Mouse (Mus musculus) limb, embryonic 14.5 days (tissue): ENCODE measurements around the gene Vangl2. TPM values are rescaled to one million over a fixed set of nuclear protein-coding genes. Genes with fewer than 3 reads are reported as not detected.

Source experiments
- ATAC-seq: fragments of 200-750 bp; cut with Nextera tagmentation; 2 replicates; pipeline ENCODE4 v1.8.0; 2017; ENCODE audit warnings: low read depth, moderate number of reproducible peaks, moderate TSS enrichment; ENCODE audit not compliant: low FRiP score
- DNase-seq: peaks from one replicate; pipeline ENCODE4 v3.0.0-alpha.2; 2015; ENCODE audit warnings: low spot score
- H3K27ac ChIP-seq: fragments of 300-500 bp; sonication (generic); replicated peaks from 2 replicates; pipeline ENCODE4 v1.5.1; 2014; ENCODE audit warnings: low read depth, mild to moderate bottlenecking, low read length, moderate library complexity, mixed read lengths
- H3K27me3 ChIP-seq: fragments of 300-500 bp; sonication (generic); 2 replicates; pipeline ENCODE4 v1.6.1; 2014; ENCODE audit warnings: low read length, mixed read lengths; ENCODE audit not compliant: control insufficient read depth, insufficient read depth
- H3K36me3 ChIP-seq: fragments of 300-500 bp; sonication (generic); 2 replicates; pipeline ENCODE4 v1.6.1; 2014; ENCODE audit warnings: mild to moderate bottlenecking, low read length, moderate library complexity, mixed read lengths; ENCODE audit not compliant: control insufficient read depth, insufficient read depth
- H3K4me1 ChIP-seq: fragments of 300-500 bp; sonication (generic); 2 replicates; pipeline ENCODE4 v1.6.1; 2014; ENCODE audit warnings: antibody characterized with exemption, low read length, mixed read lengths; ENCODE audit not compliant: control insufficient read depth, insufficient read depth
- H3K4me2 ChIP-seq: fragments of 300-500 bp; sonication (generic); replicated peaks from 2 replicates; pipeline ENCODE4 v1.6.1; 2014; ENCODE audit warnings: low read depth, mild to moderate bottlenecking, low read length, moderate library complexity; ENCODE audit not compliant: severe bottlenecking
- H3K4me3 ChIP-seq: fragments of 300-500 bp; sonication (generic); replicated peaks from 2 replicates; pipeline ENCODE4 v1.5.1; 2014; ENCODE audit warnings: low read length
- H3K9ac ChIP-seq: fragments of 300-500 bp; sonication (generic); 2 replicates; pipeline ENCODE4 v1.6.1; 2014; ENCODE audit warnings: mild to moderate bottlenecking, low read depth, low read length, moderate library complexity; ENCODE audit not compliant: severe bottlenecking
- H3K9me3 ChIP-seq: fragments of 300-500 bp; sonication (generic); 2 replicates; pipeline ENCODE4 v1.6.1; 2016; ENCODE audit warnings: low read length; ENCODE audit not compliant: control insufficient read depth
- POLR2A ChIP-seq: fragments of 200-500 bp; IDR thresholded peaks from 2 replicates; pipeline ENCODE4 v1.8.0; 2012; ENCODE audit warnings: inconsistent platforms, mild to moderate bottlenecking, moderate library complexity, borderline replicate concordance; ENCODE audit not compliant: insufficient read depth, insufficient read length; ENCODE audit errors: extremely low read depth
- WGBS: fragments of 180-500 bp; shearing (Covaris S2); extraction: QIAGEN DNeasy Blood & Tissue Kit; methylation state at CpG from one replicate; pipeline ENCODE4 v1.1.7; 2014; 5-methylcytosine and 5-hydroxymethylcytosine counted together
- polyA plus RNA-seq, 2 experiments: library from polyadenylated mRNA; depleted of rRNA in 1 of 2; stranded (reverse) in 1 of 2; unstranded in 1 of 2; fragments of >200 nt; fragmentation: Nextera tagmentation in 1 of 2; extraction: Ambion mirVana in 1 of 2; gene quantifications; 2 replicates each; pipeline versions ENCODE4 v1.2.1 to v1.2.3; 2012 to 2014

Gene Vangl2
- polyA plus RNA-seq, 2 experiments = 15.6 to 29.4 TPM

DNA sequence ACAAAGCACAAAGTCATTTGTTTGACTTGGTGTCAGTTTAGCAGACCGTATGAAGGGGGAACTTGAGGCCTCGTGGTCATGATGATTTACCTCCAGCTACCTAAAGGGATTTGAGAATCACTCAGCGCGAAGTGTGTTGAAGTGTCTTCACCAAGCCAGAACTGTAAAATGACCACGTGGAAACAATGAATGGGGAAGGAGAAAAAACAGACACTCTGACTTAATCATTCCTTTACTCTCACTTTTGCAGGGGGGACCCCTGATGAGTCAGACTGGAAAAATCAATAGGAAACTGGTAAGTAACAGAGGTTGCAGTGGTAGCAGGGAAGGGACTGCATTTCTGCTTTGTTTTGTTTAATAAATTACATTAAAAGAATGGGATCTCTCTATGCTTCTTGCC lies 46.1 kb downstream of the Vangl2 start:
- no peaks in the 10 kb centered on the region for H3K27me3 ChIP-seq
- H3K4me1 ChIP-seq = no peaks in the 10 kb centered on the region
- H3K4me2 ChIP-seq = no peak overlapping the region
- no peak overlapping the region for H3K4me3 ChIP-seq
- H3K27ac ChIP-seq = no peak overlapping the region
- DNase-seq (no peak), ATAC-seq (no peak)
- 71% methylated on average over 5 of the region's 5 CpGs for WGBS
- no peaks in the 10 kb centered on the region for H3K36me3 ChIP-seq
- no peaks in the 10 kb centered on the region for H3K9me3 ChIP-seq
- no peak overlapping the region for H3K9ac ChIP-seq
- TF ChIP-seq POLR2A = no peak

DNA sequence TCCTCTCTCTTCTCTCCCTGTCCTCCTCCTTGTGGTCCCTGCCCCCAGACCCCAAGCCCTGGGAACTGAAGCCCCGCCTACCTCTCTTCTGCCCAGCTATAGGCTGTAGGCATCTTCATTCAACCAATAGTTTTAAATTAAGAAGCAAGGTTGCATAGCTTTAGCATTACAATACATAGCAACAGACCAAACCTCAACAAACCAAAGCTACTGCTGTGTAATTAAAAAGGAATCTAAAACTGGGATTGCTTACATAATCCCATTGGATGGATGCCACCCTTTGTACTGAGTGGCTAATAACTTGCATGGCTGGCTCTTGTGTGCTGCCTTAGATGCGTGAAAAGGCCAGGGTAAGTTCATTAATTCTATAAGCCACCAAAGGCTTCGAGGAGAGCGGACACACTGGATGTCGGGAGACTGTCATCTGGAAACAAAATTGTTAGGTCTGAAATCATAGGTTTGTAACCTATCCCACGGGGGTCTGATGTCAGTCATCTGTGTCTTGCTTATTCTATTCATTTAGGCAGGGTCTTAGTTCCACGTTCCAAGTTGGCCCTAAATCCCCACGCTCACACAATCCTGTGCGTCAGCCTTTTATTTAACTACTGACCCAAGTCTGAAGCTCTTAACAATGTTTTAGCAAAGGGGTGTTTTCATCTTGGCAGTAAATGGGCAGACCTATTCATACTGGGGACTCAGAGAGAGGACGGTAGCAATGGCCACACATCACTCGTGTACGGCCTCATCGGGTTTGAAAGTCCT lies 48.1 kb downstream of the Vangl2 start:
- WGBS = 90% methylated on average over 13 of the region's 13 CpGs
- no peak overlapping the region for H3K4me3 ChIP-seq
- ATAC-seq (no peak), DNase-seq (no peak)
- H3K4me2 ChIP-seq = no peak overlapping the region
- H3K27me3 ChIP-seq = no peaks in the 10 kb centered on the region
- no peaks in the 10 kb centered on the region for H3K4me1 ChIP-seq
- no peak for TF ChIP-seq POLR2A
- H3K27ac ChIP-seq = no peak overlapping the region
- H3K9ac ChIP-seq = no peak overlapping the region
- H3K9me3 ChIP-seq = no peaks in the 10 kb centered on the region
- H3K36me3 ChIP-seq = no peaks in the 10 kb centered on the region

DNA sequence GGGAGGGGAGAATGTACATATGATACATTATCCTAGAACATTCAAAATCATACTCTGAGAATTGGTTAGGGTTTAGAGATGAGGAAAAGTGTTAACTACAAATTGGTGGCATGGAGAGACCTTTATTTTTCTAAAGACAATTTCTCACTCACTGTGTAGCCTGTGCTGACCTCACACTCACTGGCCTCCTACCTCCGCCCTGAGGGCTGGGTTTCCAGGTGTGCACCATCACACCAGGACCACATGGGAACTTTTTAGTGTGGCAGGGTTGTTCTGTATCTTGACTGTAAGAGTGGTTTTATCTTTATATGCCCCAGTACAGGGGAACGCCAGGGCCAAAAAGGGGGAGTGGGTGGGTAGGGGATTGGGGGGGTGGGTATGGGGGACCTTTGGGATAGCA lies 50.4 kb downstream of the Vangl2 start:
- DNase-seq = no peak
- no peaks in the 10 kb centered on the region for H3K9me3 ChIP-seq
- no peaks in the 10 kb centered on the region for H3K4me1 ChIP-seq
- no peak for ATAC-seq
- H3K4me2 ChIP-seq = no peak overlapping the region
- H3K9ac ChIP-seq = no peak overlapping the region
- no peak overlapping the region for H3K27ac ChIP-seq
- H3K36me3 ChIP-seq = no peaks in the 10 kb centered on the region
- H3K4me3 ChIP-seq = no peak overlapping the region
- no peak for TF ChIP-seq POLR2A
- H3K27me3 ChIP-seq = no peaks in the 10 kb centered on the region
- WGBS = 56% methylated on average over 2 of the region's 2 CpGs

DNA sequence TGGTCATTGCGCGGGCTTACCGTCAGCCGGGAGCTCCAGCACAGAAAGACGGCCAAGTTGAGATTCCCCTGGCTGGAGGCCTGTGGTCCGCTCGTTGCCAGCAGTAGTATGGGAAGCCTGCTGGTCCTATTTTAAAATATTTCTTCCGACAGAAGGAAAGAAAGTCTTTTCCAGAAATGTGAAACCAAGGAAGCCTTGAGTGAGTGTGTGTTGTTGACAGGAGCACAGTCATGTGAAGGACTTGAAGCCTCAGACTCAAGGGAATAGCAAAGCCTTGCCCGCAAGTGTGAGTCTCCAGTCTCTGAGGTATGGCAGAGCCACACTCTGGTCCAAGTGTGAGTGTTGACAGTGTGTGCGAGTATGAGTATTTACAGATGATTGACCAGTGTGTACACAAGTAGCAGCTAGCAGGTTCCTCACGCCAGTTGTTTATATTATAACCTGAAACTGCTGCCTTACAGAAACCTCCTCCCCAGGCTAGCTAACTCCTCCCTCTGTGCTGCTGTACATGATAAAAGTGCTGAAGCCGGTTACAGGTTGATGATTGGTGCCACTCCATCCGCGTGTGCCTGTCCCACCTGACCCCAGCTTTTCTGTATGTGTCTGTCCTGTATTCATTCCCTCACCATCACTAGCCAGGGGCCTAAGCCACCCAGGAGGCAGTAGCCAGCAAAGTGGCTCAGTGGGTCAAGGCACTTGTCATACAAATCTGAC lies 51.3 kb downstream of the Vangl2 start:
- WGBS = 91% methylated on average over 14 of the region's 14 CpGs
- H3K9me3 ChIP-seq = no peaks in the 10 kb centered on the region
- H3K4me3 ChIP-seq = no peak overlapping the region
- H3K27me3 ChIP-seq = no peaks in the 10 kb centered on the region
- no peak for ATAC-seq
- no peak overlapping the region for H3K4me2 ChIP-seq
- no peak overlapping the region for H3K27ac ChIP-seq
- H3K4me1 ChIP-seq = no peaks in the 10 kb centered on the region
- DNase-seq = no peak
- no peak overlapping the region for H3K9ac ChIP-seq
- no peak for TF ChIP-seq POLR2A
- no peaks in the 10 kb centered on the region for H3K36me3 ChIP-seq

DNA sequence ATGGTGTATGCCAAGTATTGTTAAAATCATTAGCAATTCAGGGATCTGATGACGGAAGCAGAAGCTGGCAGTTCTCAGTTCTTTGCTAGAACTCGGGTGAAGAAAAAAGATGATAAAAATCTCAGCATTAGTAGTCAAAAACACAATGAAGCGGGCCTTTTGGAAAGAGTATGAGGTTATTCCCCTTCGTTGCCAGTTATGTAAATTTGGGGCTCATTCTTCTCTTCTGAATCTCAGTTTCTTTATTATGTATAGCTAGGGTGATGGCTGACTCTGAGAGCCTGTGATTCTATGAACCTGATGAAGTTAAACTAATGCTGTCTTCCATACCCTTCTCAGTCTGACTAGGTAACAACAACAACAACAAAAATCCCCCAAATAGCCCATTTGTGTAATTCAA lies 52.4 kb downstream of the Vangl2 start:
- H3K4me3 ChIP-seq = no peak overlapping the region
- H3K4me2 ChIP-seq = no peak overlapping the region
- no peaks in the 10 kb centered on the region for H3K4me1 ChIP-seq
- no peak for TF ChIP-seq POLR2A
- H3K27ac ChIP-seq = no peak overlapping the region
- 89% methylated on average over 4 of the region's 4 CpGs for WGBS
- no peaks in the 10 kb centered on the region for H3K36me3 ChIP-seq
- H3K9me3 ChIP-seq = no peaks in the 10 kb centered on the region
- no peak for DNase-seq
- no peak overlapping the region for H3K9ac ChIP-seq
- no peak for ATAC-seq
- no peaks in the 10 kb centered on the region for H3K27me3 ChIP-seq
